Mouse (Mus musculus) frontal cortex, postnatal 14 days (tissue): Measurements from ENCODE around the gene Myo9b.
"Not testable (repeated sequence)": the region's sequence is repeated elsewhere in the genome, so short reads cannot be mapped to it uniquely, and the experiment has no call there.

Experiments used
- DNase-seq, 2 experiments: peaks; one replicate each; pipeline ENCODE4 v3.0.0; 2022; ENCODE audit warnings: low spot score in 2 of 2

The Myo9b gene

DNA sequence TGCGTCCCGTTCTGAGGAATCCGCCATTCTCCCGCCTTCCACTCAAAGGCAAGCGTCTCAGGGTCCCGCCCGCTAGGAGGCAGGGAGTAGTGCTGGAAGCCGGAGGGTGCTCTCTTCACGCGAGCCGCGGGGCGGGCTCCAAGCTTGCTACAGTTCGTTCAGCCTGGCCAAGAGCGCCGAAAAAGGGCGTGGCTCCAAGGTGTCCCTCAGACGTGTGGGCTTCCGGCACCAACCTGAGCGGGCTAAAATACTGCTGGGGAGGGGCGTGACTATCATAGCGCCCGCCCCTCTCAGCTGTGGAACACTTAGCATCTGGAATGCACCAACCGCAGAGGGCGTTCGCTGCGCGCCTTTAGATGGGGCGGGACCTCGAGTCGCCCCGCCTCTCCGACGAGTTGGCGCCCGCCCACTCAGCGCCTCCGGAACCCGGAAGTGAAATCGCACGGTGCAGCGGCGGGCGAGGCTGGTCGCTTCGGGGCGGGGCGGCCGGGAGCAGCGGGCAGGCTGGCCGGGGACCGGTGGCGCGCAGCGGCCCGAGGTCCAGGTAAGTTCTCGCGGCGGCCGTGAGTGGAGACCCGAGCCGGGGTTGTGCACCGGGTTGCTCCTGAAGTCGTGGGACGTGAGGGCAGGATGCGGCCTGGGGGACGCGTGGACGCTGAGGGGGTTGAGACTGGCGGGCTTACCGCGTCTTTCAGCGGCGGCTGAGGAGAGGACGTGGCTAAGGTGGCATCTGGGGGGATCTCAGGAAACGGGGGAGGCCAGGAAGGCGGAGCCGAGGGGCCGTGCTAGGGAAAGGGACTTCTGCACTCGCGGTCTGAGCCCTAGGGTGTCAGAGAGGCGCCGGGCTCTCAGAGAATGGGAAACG, at the start of gene Myo9b, which contains the start of gene Haus8:
Gene Myo9b, plus strand, starts transcription at position 429 of the 865 bp plus-strand sequence.
Gene Haus8, minus strand, starts transcription at position 649 of the 865 bp plus-strand sequence.
- DNase-seq: peak; percentile 95 to 97

DNA sequence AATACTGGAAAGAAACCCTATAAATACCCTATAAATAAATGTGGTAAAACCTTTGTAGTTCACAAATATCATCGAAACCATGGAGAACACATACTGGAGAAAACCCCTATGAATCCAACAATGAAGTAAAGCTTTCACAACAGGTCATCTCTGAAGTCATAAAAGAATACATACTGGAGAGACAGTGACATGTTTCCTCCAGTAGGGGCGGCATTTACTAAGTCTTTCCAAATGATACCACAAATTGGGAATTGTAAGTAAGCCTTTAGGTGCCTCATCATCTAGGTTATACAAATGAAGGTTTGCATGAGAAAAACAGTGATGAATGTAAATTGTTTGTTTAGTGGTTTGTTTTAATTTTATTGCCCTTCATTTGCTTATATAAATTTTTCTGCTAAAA, 48.0 kb upstream of the Myo9b start:
- no peak for DNase-seq

DNA sequence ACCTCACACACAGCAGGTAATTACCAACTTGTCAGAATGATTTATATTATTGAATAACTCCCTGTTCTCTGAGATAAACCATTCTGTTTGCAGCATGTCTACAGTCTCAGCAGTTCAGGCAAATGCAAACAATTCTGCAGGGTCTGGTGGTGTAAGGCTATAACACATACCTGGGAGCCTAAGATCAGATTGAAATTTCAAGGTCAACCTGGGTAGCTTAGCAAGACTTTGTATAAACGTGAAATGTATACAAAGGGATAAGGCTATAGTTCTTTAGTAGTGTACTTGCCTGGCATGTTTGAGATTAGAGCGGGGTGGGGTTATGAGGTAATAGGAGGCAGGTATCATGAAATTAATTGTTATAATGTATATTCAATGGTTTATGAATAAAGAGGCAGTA, 29.8 kb upstream of the Myo9b start:
- no peak for DNase-seq

DNA sequence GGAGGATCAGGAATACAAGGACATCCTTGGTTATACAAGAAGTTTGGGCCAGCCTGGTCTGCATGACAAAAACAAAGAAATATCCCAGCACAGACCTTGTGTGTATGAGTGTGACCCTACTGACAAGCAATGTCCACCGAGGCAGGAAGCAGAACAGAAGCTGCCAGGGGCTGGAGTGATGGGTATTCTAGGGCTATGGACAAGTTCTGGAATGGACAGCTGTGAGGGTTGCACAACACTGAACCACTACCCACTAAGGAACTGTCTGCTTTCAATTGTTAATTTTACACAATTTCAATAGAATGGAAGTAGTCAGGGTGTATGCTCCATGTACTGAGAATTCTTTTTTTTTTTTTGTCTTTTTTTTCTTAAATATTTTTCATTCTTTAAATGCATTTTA, 24.3 kb upstream of the Myo9b start:
- DNase-seq: no peak

DNA sequence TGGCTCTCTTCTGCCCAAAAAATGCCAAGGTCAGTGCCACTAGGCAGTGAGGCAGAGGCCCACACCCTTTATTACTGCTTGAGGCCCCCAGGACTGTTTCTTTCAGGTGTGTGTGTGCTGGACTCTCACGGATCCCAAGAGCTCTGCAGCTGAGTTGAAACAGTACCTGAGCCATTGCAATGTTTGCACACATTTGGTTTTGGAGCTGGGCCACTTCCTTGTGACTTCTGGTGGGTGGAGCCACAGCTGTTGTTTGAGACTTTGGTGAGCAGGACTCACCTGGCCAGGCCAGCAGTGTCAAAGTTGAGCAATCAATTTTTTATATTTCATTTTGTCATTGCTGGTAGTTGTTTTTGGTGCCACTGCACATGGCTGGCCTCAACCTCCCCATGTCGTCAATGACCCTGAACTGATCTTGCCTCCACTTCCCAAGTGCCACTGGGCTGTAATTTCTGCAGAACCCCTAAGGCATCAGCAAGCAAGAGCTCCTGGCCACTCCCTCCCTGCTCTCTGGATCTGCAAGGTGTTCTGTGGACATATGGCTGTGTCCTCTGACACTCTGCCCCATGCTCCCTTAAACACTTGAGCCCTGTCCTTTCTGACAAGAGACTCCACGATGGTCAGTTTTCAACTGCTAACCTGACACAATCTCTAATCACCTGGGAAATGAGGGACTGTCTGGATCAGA, 15.8 kb upstream of the Myo9b start:
- DNase-seq: no peak

DNA sequence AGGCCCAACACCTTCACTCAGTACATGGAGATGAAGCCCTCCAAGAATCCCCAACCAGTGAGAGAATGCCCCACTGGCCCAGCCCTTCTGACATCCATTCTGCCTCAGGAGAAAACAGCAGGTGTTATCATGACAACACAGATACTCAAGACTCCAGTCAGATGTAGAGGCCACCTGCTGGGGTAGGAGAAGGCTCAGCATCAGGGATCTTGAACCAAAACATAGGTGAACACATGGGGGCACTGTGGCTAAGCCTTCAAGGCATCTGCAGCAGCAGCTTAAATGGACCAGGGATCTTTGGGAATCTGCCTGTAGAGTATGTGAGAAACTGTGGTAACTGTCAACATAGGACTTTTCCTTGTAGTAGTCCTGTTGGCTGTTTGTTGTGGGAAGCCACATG, 11.3 kb upstream of the Myo9b start:
- no peak for DNase-seq

DNA sequence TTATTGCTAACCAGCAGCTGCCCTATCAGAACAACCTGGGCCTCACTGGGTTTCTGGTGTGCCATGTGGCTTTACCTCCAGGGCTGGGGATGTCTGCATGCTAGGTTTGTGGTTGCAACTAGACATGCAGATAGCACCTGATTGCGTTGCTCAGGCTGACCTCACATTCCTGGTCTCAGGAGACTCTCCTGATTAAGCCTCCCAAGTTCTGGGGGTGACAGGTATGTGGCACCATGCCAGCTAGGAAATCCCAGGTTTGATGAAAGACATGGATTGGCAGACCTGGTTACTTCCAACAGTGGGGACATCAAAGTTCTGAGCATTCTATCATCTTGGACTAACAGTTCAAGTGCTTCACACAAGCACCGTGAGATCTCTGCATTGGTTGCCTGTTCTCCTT, 4.8 kb upstream of the Myo9b start:
- DNase-seq: no peak

DNA sequence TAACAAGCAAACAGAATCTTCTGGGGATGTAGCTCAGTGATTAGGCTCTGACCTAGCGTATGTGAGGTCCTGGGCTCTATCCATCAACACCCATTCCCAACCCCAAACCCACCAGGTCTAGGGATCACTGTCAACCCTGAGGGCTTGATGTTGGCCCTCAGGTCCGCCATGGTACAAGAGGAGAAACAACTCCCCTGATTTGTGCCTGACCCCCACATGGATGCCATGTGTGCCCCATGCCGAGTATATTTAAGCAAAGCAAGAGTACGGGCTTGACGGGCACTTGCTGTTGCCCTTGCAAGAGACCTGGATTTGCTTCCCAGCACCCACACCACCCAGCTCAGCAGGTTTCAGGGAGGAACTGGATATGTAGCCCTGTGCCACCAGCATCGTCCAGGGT, 4.2 kb upstream of the Myo9b start:
- DNase-seq: not testable (repeated sequence)

DNA sequence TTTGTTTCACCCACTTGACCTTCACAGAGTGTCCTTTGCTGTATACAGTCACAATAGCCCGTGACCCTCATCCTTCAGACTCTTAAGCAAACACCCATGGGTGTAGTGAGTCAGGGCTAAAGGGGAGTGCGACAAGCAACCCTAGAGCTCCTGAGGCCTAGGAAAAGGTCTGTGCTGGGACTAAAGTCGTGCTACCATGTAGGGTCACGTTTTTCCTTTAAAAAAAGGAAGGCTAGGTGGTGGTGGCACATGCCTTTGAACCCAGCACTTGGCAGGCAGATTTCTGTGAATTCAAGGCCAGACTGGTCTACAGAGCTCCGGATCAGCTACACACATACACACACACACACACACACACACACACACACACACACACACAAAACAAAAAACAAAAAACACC, 884 bp upstream of the Myo9b start:
- DNase-seq: no peak

DNA sequence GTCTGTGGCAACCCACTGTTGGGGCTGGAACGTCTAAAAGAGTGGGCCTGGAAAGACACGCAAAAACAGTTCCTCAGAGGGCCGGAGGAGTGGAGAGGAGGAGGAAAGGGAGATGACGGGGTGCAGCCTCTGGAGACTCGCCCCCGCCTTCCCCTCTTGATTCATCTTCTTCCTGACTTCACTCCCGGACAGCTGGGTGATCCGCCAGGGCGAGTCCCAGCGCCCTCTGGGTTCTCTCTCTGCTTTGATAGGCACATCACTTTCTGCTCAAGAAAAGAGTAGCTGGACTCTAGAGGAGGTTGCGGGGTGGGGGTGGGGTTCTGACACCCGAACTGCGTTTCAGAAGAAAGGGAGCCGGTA, 617 bp downstream of the Myo9b start:
- peak in 1 of 2 experiments; percentile 38 for DNase-seq

DNA sequence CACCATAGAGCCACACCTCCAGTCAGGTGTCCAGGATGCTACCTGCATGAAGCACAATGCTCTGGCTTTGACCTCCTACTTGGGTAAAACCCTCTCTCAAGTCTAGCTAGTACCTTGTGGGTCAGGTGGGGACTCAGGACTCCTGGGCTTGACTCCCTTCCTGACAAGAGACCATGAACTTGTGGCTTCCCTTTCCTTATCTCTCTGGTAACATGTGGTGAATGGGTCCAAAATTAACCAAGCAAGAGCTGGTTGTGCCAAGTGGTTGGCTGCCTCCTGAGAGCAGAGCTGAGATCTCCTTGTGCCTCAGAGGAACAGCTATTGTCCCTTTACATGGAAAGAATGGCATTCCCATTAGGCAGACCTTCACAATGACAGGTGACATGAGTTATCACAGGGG, 2.0 kb downstream of the Myo9b start:
- no peak for DNase-seq

DNA sequence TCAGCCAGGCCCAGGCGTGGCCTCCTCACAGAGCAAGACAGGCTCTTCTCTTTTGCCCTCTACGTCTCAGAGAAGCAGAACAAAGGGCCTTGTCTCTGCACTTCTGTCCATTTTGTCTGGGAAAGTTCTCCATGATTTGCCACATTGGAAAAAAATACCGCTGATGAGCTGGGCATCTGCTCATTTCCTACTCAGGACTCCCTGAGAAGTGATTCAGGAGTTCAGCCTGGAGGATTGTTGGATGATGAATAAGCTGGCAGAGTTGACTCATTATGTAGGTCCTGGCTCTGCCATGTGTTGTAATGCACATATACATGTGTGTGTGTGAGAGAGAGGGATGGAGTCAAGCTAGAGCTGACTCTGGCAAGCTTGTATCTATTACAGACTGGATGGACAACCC, 3.7 kb downstream of the Myo9b start:
- no peak for DNase-seq

DNA sequence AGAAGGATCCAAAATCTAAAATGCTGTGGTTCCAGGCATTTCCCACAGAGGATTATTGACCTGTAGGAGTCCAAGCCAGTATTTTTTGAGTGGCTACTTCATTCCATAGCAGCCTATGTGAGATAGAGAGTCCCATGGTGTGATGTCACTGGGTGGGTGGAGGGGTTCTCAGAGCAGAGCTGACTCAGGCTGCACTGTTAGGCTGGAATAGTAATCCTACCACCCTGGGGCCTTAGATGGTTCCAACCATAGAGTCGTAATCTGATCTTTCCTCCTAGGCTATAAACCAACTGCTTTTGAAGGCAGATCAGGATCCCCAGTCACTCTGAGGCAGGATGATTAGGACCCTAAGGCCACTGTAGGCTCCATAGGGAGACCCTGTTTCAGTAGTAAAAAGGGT, 6.9 kb downstream of the Myo9b start:
- DNase-seq: not testable (repeated sequence)

DNA sequence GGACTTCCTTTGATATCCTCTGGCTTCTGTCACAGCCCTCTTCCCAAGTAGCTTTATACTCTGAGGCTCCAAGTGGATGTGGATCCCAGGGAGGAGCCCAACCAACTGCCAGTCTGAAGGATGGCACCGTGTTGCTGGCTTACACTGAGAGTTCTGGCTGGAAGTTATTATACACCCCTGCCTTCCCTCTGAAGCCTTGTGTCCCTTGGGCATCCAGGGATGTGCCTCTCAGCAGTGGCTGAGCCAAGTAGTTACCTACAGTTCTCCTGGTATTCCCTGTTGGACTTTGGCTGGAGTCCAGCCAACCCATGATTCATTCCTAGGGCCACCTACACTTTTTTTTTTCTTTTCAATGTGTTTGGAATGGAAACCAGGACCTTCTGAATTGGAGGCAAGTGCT, 9.2 kb downstream of the Myo9b start:
- DNase-seq: not testable (repeated sequence)

DNA sequence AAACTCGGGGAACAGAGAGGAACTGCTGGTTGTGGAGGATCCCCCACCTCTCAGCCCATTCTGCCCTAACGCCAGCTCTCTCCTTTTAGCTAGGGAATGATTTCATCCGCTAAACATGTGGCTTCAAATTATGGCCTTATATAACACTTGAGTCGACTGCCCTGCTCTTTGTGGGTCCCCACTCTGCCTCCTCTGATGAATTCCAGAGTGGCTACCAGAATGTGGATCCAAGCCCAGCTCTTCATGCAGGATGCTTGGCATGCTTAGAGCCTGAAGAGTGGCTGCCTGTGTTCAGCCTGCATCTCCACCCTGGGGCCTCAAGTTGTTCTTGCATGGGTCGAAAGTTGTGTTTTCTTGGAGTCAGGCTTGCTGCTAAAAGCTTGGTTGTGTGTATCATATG, 10.1 kb downstream of the Myo9b start:
- no peak for DNase-seq

DNA sequence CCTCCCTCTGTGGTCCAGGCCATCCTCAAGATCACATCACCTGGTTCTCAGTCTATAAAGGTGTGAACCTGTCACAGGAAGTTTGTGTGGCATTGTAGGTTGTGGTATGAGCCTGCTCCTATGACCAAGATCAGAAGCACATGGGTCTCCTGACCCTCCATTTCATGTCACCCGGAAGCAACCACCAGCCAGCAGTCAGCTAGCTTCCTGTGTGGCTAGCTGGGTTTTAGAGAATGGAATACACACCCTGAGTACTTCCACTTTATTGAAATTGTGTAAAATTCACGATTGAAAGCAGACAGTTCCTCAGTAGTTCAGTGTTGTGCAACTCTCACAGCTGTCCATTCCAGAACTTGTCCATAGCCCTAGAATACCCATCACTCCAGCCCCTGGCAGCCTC, 13.7 kb downstream of the Myo9b start:
- not testable (repeated sequence) for DNase-seq

DNA sequence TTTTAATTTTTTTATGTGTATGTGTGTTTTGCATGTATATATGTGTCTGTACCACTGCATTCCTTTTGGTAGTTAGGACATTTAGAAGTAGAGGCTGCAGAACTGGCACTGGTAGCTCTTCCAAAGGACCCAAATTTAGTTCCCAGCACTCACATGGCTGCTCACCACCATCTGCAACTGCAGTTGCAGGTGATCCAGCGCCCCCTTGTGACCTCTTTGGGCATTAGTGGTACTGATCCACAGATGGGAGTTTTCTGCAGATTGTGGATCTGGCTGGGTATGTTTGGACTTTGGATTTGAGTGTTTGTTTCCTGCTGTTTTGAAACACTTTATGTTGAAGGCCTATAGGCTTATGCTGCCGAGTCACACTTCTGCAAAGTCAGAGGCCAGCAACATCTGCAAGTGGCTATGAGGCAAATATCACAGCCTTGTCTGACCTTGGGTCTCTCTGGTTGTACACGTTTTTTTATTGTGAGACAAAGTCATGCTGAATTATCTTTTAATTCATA, 16.0 kb downstream of the Myo9b start:
- DNase-seq: no peak

DNA sequence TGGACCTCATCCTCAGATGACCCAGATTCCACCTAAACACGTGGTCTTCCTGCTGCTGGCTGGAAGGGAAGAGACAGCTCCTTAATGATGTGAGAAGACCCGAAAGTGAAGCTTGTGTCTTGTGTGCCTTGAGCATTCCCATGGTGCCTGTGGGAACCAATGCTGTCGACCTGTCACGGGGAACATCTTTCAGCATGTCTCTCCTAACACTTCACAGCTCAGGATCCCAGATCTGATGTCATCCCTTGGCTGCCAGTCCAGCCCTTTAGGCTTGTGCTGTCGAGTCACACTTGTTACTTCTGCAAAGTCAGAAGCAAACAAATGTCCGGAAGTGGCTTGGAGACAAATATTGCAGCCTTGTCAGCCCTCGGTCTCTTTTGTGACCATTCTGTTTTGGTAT, 16.6 kb downstream of the Myo9b start:
- DNase-seq: no peak

DNA sequence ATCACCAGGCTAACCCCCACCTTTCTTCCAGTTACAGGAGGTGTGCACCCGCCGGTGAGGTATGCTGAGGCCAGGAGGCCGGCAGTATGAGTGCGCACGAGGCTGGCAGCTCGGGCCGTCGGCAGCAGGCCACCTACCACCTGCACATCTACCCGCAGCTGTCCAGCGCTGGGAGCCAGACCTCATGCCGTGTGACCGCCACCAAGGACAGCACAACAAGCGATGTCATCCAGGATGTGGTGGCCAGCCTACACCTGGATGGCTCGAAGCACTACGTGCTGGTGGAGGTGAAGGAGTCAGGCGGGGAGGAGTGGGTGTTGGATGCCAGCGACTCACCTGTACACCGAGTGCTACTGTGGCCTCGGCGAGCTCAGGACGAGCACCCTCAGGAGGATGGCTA, 17.7 kb downstream of the Myo9b start:
- DNase-seq: no peak

DNA sequence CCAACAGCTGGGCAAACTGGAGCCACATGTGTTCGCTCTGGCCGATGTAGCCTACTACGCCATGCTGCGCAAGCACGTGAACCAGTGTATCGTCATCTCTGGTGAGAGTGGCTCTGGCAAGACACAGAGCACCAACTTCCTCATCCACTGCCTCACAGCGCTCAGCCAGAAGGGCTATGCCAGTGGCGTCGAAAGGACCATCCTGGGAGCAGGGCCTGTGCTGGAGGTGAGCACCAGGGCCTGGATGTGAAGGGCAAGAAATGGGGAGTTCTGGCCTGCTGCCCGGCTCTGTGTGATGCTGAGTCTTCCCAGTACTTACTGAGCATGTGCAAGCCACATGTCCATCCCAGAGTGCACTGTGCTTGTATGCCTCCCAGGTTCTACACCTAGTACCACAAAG, 18.4 kb downstream of the Myo9b start:
- DNase-seq: no peak

DNA sequence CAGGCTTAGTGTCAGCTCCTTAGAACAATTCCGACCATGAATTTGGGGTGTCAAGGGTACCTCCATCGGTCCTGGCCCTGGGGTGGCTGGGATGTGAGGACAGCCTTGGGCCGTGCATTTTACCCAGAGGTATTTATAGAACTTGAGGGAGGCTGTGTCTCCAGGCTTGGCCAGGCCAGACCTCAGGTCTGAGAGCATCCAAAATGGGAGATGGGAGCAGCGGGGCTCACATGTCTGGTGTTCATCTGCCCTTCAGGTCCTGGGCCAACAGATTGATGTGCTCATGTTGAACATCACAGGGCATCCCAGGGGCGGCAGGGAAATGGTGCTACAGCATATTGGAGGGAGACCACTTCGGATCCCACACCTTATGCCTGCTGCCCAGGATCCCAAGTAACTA, 18.8 kb downstream of the Myo9b start:
- no peak for DNase-seq

DNA sequence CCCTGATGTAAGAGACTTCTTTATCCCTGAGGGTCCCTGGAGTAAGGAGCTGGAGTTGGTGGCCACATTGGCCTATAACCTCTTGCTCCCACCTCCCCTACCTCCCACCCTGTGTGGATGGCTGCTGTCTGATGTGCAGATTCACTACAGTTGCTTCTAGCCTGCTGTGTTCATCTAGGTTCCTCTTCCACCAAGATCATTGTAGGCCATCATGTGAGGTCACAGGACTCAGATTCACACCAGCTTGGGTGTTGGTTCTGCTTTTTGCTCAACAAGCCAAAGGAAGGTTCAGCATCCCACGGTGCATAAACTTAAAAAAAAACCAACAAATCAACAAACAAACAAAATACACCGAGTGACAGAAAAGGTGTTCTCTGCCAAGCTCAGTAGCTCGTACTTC, 21.4 kb downstream of the Myo9b start:
- not testable (repeated sequence) for DNase-seq

DNA sequence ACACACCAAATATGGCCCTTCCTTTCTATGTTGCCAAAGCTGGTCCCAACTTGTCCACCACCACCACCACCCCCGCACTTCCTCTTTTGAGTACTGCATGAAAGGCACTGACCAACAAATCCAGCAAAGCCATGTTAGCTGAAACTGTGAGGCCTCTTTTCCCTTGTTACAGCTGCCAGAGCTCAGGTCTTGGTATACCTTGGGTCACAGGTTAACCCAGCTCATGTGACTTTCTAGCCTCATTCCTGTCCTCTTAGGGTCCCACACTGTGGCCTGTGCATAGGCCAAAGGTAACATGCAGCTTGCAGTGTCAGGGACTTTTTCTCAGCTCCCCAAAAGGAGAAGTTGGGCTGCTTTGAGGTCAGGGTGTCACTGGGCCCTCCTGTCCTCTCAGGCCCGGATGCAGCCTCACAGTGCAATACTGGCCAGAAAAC, 23.7 kb downstream of the Myo9b start:
- DNase-seq: no peak
